Mouse (Mus musculus) testis, adult 2 months (tissue): ENCODE results near the gene Pcmt1.

Experiments
- CTCF ChIP-seq: fragments of 200-500 bp; IDR thresholded peaks from 2 replicates; pipeline ENCODE4 v1.5.1; 2012; ENCODE audit warnings: low read depth, mild to moderate bottlenecking, inconsistent platforms, low read length, moderate library complexity; ENCODE audit not compliant: control insufficient read depth, insufficient read depth, insufficient replicate concordance
- POLR2A ChIP-seq: fragments of 200-500 bp; IDR thresholded peaks from 2 replicates; pipeline ENCODE4 v1.6.1; 2012; ENCODE audit warnings: low read depth, mild to moderate bottlenecking, inconsistent platforms, low read length, moderate library complexity; ENCODE audit not compliant: control insufficient read depth

DNA sequence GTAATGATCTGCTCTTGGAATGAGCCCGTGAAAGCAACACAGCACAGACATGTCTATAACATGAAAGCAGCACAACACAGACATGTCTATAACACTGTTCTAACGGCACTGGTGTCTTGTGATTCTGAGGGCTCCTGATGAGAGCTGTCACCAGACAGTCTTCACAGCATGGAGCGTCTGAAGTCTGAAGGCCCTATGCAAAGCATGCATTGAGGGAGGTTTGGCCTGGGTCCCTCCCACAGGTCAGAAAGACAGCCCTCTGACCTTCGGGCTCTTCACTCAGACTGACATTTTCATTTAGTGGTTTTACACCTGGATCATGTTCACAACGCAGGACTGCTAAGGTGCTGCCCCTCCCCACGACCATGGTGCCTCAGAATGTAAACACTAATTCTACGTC is 34.1 kb upstream of the Pcmt1 start:
- no peak for TF ChIP-seq CTCF
- no peak for TF ChIP-seq POLR2A
